In the genomic region with DNA sequence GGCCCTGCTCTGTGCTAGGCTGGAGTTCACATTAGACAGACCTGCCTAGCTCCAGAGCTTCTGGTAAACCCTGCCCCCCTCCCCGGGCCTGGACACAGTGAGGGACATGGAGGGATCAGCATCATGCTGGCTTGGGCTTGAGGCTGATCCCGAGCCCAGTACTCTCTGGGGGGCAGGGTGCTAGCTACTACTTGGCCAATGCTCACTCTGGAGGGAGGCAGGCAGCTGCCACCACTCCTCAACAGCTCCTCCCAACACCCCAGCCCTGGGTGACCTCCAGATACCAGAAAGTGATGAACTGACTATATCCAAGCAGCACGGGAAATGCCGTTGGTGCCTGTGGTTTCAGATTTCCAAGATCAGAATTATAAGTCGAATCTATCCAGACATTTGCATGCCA, we compare ENCODE assay signal across 12 mouse cellular contexts. TPM values are rescaled to one million over a fixed set of nuclear protein-coding genes. Genes with fewer than 3 reads are reported as not detected.
DNase-seq lines count a peak whose midpoint lies in the region; ATAC-seq and TF ChIP-seq lines count a peak whose summit lies in the region.
"Had no signal": no experiment of that assay in that cellular context is flagged by ENCODE, and none has a peak within 500 bp of the region (broad histone marks: within the 10 kb centered on the region; RNA-seq: fewer than 3 reads in every experiment).

No protein-coding gene starts in this region.

- H3K27me3 ChIP-seq in heart, embryonic 13.5 days (replicated peaks): peaks cover 26% of the 10 kb centered on the region
- peaks cover 8% of the 10 kb centered on the region for H3K27me3 ChIP-seq in embryonic facial prominence, embryonic 11.5 days (ENCODE audit: control insufficient read depth, insufficient read depth, low read length)
- H3K27me3 ChIP-seq in kidney, postnatal 0 days (ENCODE audit: insufficient read depth, low read length): no peaks in the 10 kb centered on the region

- H3K9me3 ChIP-seq in heart, embryonic 13.5 days: no peaks in the 10 kb centered on the region
- no peaks in the 10 kb centered on the region for H3K9me3 ChIP-seq in embryonic facial prominence, embryonic 11.5 days (replicated peaks; ENCODE audit: control insufficient read depth, low read length)
- no peaks in the 10 kb centered on the region for H3K9me3 ChIP-seq in kidney, postnatal 0 days (replicated peaks; ENCODE audit: low read length)
- H3K9me3 ChIP-seq: forebrain, embryonic 13.5 days had no signal

- H3K4me1 ChIP-seq in heart, embryonic 13.5 days: peaks cover 19% of the 10 kb centered on the region
- no peaks in the 10 kb centered on the region for H3K4me1 ChIP-seq in embryonic facial prominence, embryonic 11.5 days (ENCODE audit: control insufficient read depth, insufficient read depth, low read length)
- H3K4me1 ChIP-seq in kidney, postnatal 0 days (replicated peaks; ENCODE audit: insufficient read depth, low read length): 0 out of 2 replicates have a peak, but pooled peaks cover 6% of the 10 kb centered on the region

- no peaks in the 10 kb centered on the region for H3K36me3 ChIP-seq in heart, embryonic 13.5 days
- no peaks in the 10 kb centered on the region for H3K36me3 ChIP-seq in embryonic facial prominence, embryonic 11.5 days (replicated peaks; ENCODE audit: control insufficient read depth, insufficient read depth, low read depth, low read length)
- H3K36me3 ChIP-seq in kidney, postnatal 0 days (ENCODE audit: insufficient read depth, low read length): no peaks in the 10 kb centered on the region

- H3K9ac ChIP-seq in heart, embryonic 13.5 days: 0 out of 2 replicates have a peak overlapping the region, but pooled peaks have one; percentile 10
- H3K9ac ChIP-seq in embryonic facial prominence, embryonic 11.5 days (replicated peaks; ENCODE audit: low read length): no peak overlapping the region
- H3K9ac ChIP-seq in kidney, postnatal 0 days (ENCODE audit: low read depth, low read length): no peak overlapping the region
- H3K9ac ChIP-seq: forebrain, embryonic 13.5 days; liver, embryonic 14.5 days had no signal

- H3K4me3 ChIP-seq in heart, embryonic 13.5 days: no peak overlapping the region
- no peak overlapping the region for H3K4me3 ChIP-seq in embryonic facial prominence, embryonic 11.5 days (ENCODE audit: low read depth, low read length)
- H3K4me3 ChIP-seq in kidney, postnatal 0 days (replicated peaks; ENCODE audit: low read depth, low read length): no peak overlapping the region
- H3K4me3 ChIP-seq: forebrain, embryonic 13.5 days had no signal

- 22% methylated on average over 5 of the region's 5 CpGs for WGBS in heart, embryonic 13.5 days
- WGBS in embryonic facial prominence, embryonic 11.5 days: 24% methylated on average over 5 of the region's 5 CpGs
- 18% methylated on average over 5 of the region's 5 CpGs for WGBS in kidney, postnatal 0 days

- no peak for TF ChIP-seq CTCF in kidney, postnatal 0 days (IDR thresholded peaks at IDR 0.05; ENCODE audit: low read depth)

- no peak for DNase-seq in heart, adult 8-10 months (ENCODE audit: low spot score)
- DNase-seq in embryonic facial prominence, embryonic 11.5 days (ENCODE audit: low spot score): peak; percentile 32
- peak; percentile 75 for DNase-seq in kidney, postnatal 0 days (ENCODE audit: low spot score)
- peak; percentile 90 for DNase-seq in lung, postnatal 10 days
- DNase-seq in right cerebral cortex, postnatal 10 days (ENCODE audit: low spot score in 2 of 2): no peak
- DNase-seq in spleen, postnatal 36 days (ENCODE audit: low spot score in 2 of 2): no peak
- DNase-seq in right cerebral cortex, postnatal 36 days (ENCODE audit: low spot score in 2 of 2): no peak
- DNase-seq: adrenal gland, adult 8-10 months; thymus, adult 18-20 months had no signal

- no peak overlapping the region for H3K27ac ChIP-seq in heart, embryonic 13.5 days (replicated peaks)
- H3K27ac ChIP-seq in embryonic facial prominence, embryonic 11.5 days (replicated peaks; ENCODE audit: low read depth, low read length): no peak overlapping the region
- H3K27ac ChIP-seq in kidney, postnatal 0 days: 0 out of 2 replicates have a peak overlapping the region, but pooled peaks have one; percentile 47
- H3K27ac ChIP-seq: forebrain, embryonic 13.5 days; liver, embryonic 14.5 days had no signal

- no peak overlapping the region for H3K4me2 ChIP-seq in heart, embryonic 13.5 days
- no peak overlapping the region for H3K4me2 ChIP-seq in embryonic facial prominence, embryonic 11.5 days (ENCODE audit: low read depth, low read length)
- no peak overlapping the region for H3K4me2 ChIP-seq in kidney, postnatal 0 days (ENCODE audit: low read length)
- H3K4me2 ChIP-seq: forebrain, embryonic 13.5 days had no signal

- ATAC-seq in heart, embryonic 13.5 days (ENCODE audit: extremely low read depth, insufficient number of reproducible peaks, low FRiP score, low TSS enrichment): no peak
- peak; percentile 51 for ATAC-seq in embryonic facial prominence, embryonic 11.5 days (replicated peaks; ENCODE audit: insufficient number of reproducible peaks, low FRiP score, low TSS enrichment, low read depth)
- ATAC-seq in kidney, postnatal 0 days (replicated peaks; ENCODE audit: low FRiP score, low read depth): peak; percentile 62
- ATAC-seq: forebrain, embryonic 13.5 days had no signal

RNA-seq across cellular contexts. Expression of gene Ttc1, which starts 25.9 kb away (rescaled TPM):
- polyA plus RNA-seq in heart, embryonic 13.5 days (2015; fragmentation: Nextera tagmentation; extraction: Ambion mirVana): 54.4 and 57.8 TPM in 2 replicates
- total RNA-seq in heart, adult 8-10 months (2022): 10 to 100 TPM; 52.3 to 63.5 (median 57.6) TPM
- polyA plus RNA-seq in embryonic facial prominence, embryonic 11.5 days (2014; fragmentation: Nextera tagmentation; extraction: Ambion mirVana): 82.9 and 83.4 TPM in 2 replicates
- polyA plus RNA-seq in kidney, postnatal 0 days (2015; fragmentation: Nextera tagmentation; extraction: Ambion mirVana): 77.6 and 77.8 TPM in 2 replicates

Comparison
In these comparisons a context has a peak if more than half of its experiments do, and no peak if none do; other contexts are left out.
1. DNase-seq: peak in embryonic facial prominence, embryonic 11.5 days (single experiment), kidney, postnatal 0 days (single experiment) and lung, postnatal 10 days (single experiment); none in heart, adult 8-10 months (single experiment), right cerebral cortex, postnatal 10 days (0 of 2), spleen, postnatal 36 days (0 of 2) and right cerebral cortex, postnatal 36 days (0 of 2).